Mouse (Mus musculus): ENCODE results near the gene Kdm2b.

The Kdm2b gene

DNA sequence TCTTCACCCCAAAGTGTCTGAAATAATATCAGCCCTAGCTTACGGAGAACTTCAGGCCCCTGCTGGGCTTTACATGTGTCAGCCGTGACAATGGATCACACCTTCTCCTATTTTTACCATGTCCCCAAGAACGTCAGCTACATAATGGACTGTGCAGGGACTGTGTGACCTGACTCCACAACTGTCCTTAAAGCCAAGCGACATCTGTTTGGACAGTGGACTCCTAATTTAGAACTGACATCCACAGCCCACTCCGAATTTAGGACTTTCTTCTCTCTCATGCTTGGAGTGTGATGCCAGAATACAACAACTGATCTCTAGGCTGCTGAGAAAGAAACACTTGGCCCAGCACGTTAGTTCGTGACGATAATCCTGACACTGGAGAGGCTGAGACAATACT lies 62.5 kb downstream of the Kdm2b start:
- no peak for DNase-seq (ENCODE audit: low spot score in 2 of 2)

GRCm38 (mm10) chr5:122926341-122926740 lies 63.3 kb downstream of the Kdm2b start:
- no peak for DNase-seq (ENCODE audit: low spot score in 2 of 2)

GRCm38 (mm10) chr5:122925534-122925958 lies 64.1 kb downstream of the Kdm2b start:
- DNase-seq (ENCODE audit: low spot score in 2 of 2) = peak; percentile 26 to 30

- DNase-seq (ENCODE audit: low spot score in 2 of 2) = no peak
These were observed 65.7 kb downstream of the Kdm2b start for GRCm38 (mm10) chr5:122923871-122924465.

- DNase-seq (ENCODE audit: low spot score in 2 of 2) = no peak
These were observed 67.7 kb downstream of the Kdm2b start for GRCm38 (mm10) chr5:122921941-122922340.

DNA sequence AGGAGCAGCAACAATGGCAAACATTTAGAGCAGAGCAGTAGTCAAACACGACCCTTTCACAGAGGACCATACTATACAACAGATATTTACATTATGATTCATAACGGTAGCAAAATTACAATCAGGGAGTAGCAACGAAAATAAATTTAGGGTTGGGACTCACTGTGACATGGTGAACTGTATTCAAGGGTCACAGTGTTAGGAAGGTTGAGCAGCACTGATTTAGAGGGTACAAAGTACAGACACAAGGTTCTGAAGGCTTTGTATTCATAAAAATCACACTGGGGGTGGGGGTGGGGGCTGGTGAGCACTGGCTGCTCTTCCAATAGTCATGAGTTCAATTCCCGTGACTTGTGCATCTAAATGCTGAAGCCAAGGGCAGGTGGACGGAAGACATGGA lies 69.1 kb downstream of the Kdm2b start:
- no peak for DNase-seq (ENCODE audit: low spot score in 2 of 2)

- no peak for DNase-seq (ENCODE audit: low spot score in 2 of 2)
These were observed 71.5 kb downstream of the Kdm2b start for GRCm38 (mm10) chr5:122917982-122918711.

- no peak for DNase-seq (ENCODE audit: low spot score in 2 of 2)
These were observed 73.5 kb downstream of the Kdm2b start for GRCm38 (mm10) chr5:122916147-122916546.

- DNase-seq (ENCODE audit: low spot score in 2 of 2) = no peak
These were observed 76.8 kb downstream of the Kdm2b start for GRCm38 (mm10) chr5:122912863-122913262.

GRCm38 (mm10) chr5:122909481-122909880 lies 80.1 kb downstream of the Kdm2b start:
- DNase-seq (ENCODE audit: low spot score in 2 of 2) = no peak

GRCm38 (mm10) chr5:122908001-122908400 lies 81.6 kb downstream of the Kdm2b start:
- DNase-seq (ENCODE audit: low spot score in 2 of 2) = no peak

DNA sequence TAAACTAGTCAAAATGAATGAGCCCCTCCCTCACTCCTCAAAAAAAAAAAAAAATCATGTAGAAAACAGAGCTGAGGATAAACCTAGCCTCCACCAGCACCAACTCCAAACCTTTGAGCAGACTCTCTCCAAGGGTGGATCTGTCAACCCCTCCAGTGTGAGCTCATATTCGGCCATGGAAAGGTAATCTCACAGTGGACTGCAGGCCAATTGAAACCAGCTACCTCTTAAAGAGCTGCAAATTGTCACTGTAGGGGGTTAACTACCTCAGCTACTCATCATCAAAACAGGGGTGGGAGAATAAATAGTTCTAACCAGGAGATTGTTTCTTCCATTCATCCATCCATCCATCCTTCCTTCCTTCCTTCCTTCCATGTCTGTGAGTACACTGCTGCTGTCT lies 82.4 kb downstream of the Kdm2b start:
- DNase-seq (ENCODE audit: low spot score in 2 of 2) = no peak

GRCm38 (mm10) chr5:122903165-122903564 lies 86.5 kb downstream of the Kdm2b start:
- no peak for DNase-seq (ENCODE audit: low spot score in 2 of 2)

- no peak for DNase-seq (ENCODE audit: low spot score in 2 of 2)
These were observed 87.4 kb downstream of the Kdm2b start for GRCm38 (mm10) chr5:122902228-122902627.

DNA sequence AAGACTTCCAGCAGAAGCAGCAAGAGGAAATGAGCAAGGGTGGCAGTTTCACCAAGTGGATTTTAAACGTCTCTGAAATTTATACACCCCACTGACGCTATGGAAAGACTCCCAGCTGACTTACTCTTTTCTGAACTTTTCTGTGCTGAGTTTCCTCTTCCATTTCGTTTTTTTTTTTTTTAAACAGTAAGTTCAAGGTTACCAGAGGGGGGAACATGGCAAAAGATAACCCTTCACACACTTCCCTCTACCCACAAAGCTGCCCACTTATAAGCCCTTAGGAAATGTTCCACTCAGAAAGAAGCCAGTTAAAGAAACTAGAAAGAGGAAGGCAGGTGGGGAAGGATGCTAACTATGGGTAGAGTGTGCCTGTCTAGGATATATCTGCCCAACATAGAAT lies 88.0 kb downstream of the Kdm2b start:
- DNase-seq (ENCODE audit: low spot score in 2 of 2) = no peak

- no peak for DNase-seq (ENCODE audit: low spot score in 2 of 2)
These were observed 88.4 kb downstream of the Kdm2b start for GRCm38 (mm10) chr5:122901179-122901578.

DNA sequence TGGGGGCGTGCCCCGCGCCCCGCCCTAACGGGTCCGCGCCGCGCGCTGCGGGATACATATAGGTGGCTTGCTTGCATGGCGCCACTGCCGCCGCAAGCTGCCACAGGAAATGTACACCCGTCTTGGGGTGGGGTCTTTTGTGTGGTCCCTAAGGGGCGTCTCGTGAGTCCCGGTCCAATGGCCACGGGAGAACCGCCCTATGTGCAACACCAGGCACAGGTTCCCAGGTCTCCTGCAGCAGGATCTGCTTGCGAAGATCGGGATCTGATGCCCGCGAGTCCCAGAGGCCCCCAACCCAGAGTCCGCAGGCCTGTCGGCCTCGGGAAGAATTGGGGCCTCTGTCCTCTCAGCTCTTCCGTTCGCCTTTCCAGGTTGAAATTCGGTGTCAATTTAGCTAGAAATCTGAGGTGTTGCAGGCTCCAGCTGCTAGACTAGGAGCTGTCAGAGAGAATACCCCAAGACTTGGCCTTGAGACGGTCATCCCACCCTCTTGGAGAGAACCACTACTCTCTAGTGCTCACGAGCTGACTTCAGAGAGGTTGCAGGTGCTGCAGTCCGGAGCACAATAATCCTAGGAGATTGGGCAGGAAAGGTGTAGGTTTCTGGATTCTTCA lies 89.0 kb downstream of the Kdm2b start:
- DNase-seq (ENCODE audit: low spot score in 2 of 2) = no peak

DNA sequence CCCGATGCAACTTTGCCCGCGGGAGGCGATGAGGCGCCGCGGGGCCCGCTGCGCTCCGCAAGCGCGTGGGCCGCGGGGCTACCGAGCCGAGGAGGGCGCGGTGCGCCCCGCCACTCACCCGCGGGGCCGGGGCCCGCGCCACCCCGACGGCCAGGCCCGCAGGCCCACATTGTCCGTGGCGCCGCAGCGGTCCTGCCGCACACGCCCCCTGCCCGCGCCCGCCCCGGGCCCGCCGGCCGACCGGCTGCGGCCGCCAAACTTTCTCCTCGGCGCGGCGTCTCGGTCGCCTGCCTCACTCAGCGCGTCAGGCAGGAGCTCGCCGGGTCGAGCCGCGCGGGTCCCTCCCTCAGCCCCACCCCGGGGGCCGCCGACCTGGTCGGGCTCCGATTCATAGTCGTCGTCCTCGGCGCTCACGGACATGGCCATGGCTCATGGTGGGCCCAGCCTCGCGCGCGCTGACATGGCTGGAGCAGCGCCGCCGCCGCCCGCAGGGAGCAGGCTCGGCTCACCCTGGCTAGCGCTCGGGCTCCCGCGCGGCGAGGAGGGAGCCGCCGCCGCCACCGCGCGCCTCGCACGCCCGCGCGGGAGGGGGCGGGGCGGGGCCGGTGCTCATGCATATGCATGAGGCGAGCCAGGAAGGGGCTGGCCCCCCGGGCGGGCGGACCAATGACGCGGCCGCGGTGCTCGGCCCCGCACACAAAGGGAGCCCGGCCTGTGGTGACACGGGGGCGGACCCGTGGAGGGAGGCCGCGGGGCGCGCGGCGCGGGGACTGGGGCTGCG lies 89.7 kb downstream of the Kdm2b start:
- DNase-seq (ENCODE audit: low spot score in 2 of 2) = peak; percentile 83

GRCm38 (mm10) chr5:122898963-122899776 lies 90.5 kb downstream of the Kdm2b start:
- peak in 1 of 2 experiments; percentile 25 for DNase-seq (ENCODE audit: low spot score in 2 of 2)

- DNase-seq (ENCODE audit: low spot score in 2 of 2) = no peak
These were observed 91.5 kb downstream of the Kdm2b start for GRCm38 (mm10) chr5:122898153-122898552.

GRCm38 (mm10) chr5:122894821-122895220 lies 94.8 kb downstream of the Kdm2b start:
- DNase-seq (ENCODE audit: low spot score in 2 of 2) = no peak

Measured in urinary bladder, adult 18-20 months (tissue).